Mouse (Mus musculus) layer of hippocampus, postnatal 14 days (tissue): ENCODE results near the gene Hist1h3b. TPM values are rescaled to one million over a fixed set of nuclear protein-coding genes. Genes with fewer than 3 reads are reported as not detected.
A peak's percentile ranks its signal among the peaks of the same experiment; 100 is the strongest.
"Not testable (repeated sequence)": the region's sequence is repeated elsewhere in the genome, so short reads cannot be mapped to it uniquely, and the experiment has no call there.

Experiments
- DNase-seq, 2 experiments: peaks; one replicate each; pipeline ENCODE4 v3.0.0; 2021 to 2022; ENCODE audit warnings: low spot score in 2 of 2, mixed read lengths in 1 of 2
- long read RNA-seq, 2 experiments: library from polyadenylated mRNA; stranded (forward); transcript quantifications; one replicate each; pipeline ENCODE4 v2.0.0; 2021
- total RNA-seq, 2 experiments: library from RNA; stranded (reverse); gene quantifications; 2 replicates each; pipeline ENCODE4 v1.2.3; 2021

Hist1h3b gene
- 10 to 100 TPM; 26.7 to 45.4 TPM for total RNA-seq
- long read RNA-seq, experiment 1 = 0 reads
- long read RNA-seq, experiment 2 = 0 reads

DNA sequence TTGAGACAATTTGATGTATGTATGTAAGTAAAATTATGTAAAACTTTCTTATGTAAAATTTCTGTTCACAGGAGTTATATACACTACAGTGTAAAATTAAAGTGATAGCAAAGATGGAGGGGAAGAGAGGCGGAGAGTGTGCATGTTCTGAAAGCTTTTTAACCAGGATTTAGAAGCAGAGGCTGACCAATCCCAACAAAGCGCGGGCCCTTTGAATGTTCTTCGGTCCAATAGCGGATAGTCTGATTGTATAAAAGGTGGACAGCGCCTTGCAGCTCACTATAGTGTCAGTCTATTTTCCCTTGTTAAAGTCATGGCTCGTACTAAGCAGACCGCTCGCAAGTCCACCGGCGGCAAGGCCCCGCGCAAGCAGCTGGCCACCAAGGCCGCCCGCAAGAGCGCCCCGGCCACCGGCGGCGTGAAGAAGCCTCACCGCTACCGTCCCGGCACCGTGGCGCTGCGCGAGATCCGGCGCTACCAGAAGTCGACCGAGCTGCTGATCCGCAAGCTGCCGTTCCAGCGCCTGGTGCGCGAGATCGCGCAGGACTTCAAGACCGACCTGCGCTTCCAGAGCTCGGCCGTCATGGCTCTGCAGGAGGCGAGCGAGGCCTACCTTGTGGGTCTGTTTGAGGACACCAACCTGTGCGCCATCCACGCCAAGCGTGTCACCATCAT is at the start of gene Hist1h3b:
TSS of gene Hist1h3b (plus strand) at position 201 of the 675 bp plus-strand sequence.
- peak; percentile 87 to 94 for DNase-seq

GRCm38 (mm10) chr13:23702801-23703200 is 49.3 kb upstream of the Hist1h3b start:
- DNase-seq = not testable (repeated sequence)

DNA sequence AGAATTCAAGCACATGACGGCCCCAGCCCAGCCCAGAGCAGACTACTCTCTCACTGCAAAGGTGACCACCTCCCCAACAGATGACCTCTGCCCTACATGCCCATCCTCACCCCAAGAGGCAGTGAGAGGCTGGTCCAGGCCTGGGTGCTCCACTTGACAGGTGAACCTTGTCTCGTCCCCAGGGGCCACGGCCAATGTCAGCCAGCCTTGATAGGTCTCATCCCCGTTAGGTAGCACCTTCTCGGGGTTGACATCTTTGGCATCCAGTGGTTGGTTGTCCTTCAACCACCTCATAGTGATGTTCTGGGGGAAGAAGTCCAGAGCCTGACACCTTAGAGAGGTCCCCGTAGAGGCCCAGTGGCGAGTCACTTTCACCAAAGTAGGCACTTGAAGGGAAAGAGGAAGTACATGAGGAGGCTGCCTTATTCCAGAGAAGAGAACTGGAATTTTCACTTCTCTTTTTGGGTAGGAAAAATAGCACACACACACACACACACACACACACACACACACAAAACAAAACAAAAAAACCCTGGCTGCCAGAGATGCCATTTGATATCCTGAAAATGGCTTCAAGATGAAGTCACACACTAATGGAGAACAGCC is 46.2 kb upstream of the Hist1h3b start:
- no peak for DNase-seq

GRCm38 (mm10) chr13:23706771-23707170 is 45.3 kb upstream of the Hist1h3b start:
- DNase-seq = no peak

DNA sequence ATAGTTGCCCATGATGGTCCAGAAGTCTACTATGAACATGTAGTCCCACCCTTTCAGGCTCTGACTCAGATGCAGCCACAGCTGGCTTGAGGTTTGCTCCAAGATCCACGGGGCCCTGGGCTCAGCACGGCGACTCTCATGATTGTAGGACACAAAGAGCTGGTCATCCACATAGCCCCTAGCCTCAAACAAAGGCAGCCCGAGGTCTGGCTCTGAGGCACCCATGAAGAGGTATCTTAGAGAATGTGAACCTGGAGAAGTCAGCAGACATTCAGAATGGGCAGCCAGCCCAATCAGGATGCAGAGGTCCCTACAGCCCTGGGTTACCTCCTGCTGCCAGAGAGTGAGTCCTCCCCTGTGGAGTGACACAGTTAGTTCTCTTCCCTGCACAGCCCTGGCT is 44.0 kb upstream of the Hist1h3b start:
- DNase-seq = no peak

- no peak for DNase-seq
Observed at GRCm38 (mm10) chr13:23708654-23709053, 43.4 kb upstream of the Hist1h3b start.

GRCm38 (mm10) chr13:23709714-23710373 is 42.2 kb upstream of the Hist1h3b start:
- no peak for DNase-seq

DNA sequence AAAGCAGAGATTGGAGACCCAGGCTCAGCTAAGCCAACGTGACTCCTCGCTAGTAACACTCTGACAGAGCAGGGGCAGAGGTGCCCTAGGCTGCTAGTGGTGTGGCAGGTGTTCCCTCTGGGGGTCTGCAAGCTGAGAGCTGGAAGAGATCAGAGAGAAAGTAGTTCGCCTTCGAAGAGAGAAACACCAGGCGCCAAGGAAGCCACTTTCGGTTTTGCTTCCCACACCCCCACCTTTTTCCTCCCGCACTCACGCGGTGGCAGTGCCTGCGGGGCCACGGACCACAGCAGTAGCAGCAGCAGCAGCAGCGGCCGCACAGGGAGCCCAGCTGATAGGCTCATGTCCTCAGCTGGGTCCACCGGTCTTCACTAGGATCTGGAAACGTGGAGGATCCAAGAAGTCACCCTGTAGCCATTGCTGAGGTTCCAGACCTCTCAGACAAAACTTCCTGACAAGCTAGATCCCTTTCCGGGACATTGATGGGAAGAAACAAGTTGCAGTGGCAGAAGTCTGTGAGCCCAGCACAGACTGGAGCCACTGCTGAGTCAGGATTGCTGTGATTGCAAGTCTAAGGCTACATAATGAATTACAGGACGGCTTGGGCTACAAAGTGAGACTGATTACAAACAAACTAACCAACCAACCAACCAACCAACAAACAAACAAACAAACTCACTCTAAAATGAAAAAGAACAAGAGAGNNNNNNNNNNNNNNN is 41.5 kb upstream of the Hist1h3b start, which contains the start of gene Hfe:
TSS of gene Hfe (minus strand) at position 481 of the 716 bp plus-strand sequence.
- no peak for DNase-seq

- no peak for DNase-seq
Observed at GRCm38 (mm10) chr13:23716261-23717042, 35.6 kb upstream of the Hist1h3b start.

DNA sequence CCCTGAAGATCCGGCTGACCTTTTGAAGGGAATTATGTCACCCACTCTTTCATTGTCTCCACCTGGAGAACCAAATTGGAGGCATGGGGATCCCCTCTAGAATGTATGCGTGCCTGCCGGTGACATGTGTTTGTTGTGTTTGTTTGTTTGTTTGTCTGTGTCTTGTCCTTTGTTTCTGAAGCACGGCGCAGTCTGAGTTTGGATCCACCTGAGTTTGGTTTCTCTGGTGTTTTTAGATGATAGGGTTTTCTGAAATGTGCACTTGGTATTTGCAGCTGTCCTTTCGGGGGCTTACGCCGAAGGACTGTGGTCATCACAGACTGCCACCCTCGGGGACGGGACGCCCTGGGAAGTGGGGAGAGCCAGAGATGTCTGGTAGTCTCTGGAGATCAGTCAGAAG is 34.9 kb upstream of the Hist1h3b start:
- DNase-seq = no peak

GRCm38 (mm10) chr13:23717593-23718245 is 34.3 kb upstream of the Hist1h3b start:
- DNase-seq = not testable (repeated sequence)

DNA sequence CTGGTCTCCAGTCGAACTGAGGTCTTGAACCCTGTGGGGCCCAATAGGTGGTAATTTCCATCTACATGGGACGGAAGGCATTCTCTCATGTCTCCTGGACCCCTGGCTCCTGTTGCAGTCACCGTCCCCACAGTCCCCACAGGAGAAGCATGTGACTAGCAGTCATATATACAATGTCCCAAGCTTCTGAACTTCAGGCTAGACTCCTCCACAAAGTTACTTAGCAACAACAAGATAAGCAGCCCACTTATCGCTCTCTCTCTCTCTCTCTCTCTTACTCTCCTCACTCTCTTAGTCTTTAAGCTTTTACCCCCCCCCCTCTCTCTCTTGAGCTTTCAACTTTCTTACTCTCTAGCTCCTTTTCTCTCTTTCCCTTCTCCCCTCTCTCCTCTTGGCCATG is 27.8 kb upstream of the Hist1h3b start:
- DNase-seq = no peak

GRCm38 (mm10) chr13:23725213-23725612 is 26.9 kb upstream of the Hist1h3b start:
- no peak for DNase-seq

GRCm38 (mm10) chr13:23728472-23729191 is 23.4 kb upstream of the Hist1h3b start:
- no peak for DNase-seq

DNA sequence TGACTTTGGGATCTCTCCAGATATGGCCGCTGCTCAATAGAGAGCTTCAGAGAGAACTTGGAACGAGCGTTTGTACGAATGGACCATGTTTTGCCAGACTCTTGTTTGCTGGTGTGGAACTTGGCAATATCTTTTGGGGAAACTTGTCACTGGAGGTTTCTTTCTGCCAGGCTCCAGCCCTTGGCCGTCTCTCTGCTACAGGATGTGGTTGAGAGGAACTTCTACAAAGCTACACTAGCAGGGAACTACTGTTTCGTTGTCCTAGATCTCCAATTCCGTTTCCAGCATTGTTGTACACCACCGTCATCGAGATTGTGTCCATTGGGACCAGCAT is 22.9 kb upstream of the Hist1h3b start:
- no peak for DNase-seq

DNA sequence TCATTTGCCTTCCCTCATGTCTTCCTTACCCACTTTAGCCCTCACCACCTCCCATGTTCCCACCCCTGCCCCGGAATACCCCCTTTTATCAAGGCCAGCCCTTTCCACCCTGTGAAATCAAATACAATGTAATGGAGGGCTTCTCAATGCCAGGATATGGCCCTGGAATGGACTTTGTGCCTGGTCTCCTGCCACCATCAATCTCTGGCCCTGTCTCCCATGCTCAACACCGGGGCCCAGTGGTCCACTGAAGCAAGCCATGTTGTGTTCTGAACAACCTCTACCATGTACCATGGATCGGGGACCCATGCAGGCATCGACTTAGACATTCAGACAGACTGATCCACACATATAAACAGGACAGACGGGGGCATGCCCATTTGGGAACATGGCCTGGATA is 22.4 kb upstream of the Hist1h3b start:
- no peak for DNase-seq

- no peak for DNase-seq
Observed at GRCm38 (mm10) chr13:23730479-23730878, 21.6 kb upstream of the Hist1h3b start.

- no peak for DNase-seq
Observed at GRCm38 (mm10) chr13:23732156-23732804, 19.8 kb upstream of the Hist1h3b start.

DNA sequence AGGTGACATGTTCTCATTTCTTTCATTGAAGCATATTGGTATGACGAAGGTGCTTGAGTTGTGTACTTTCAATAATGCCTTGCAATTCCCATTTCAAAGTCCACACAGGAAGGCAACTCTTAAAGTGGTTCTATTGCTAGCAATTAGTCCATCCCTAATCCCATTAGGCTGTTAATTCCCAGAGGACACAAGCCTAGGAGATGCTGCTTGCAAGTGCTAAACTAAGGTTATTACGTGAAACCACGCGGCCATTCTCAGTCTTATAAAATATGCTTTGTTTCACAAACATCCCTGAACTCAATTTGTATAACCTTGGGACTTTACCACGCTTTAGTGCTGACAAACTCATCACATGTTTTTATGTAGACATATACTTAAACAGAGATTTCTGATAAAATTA is 15.0 kb upstream of the Hist1h3b start:
- no peak for DNase-seq
